Comparison of ENCODE assay signal across 14 mouse cellular contexts in the genomic region with DNA sequence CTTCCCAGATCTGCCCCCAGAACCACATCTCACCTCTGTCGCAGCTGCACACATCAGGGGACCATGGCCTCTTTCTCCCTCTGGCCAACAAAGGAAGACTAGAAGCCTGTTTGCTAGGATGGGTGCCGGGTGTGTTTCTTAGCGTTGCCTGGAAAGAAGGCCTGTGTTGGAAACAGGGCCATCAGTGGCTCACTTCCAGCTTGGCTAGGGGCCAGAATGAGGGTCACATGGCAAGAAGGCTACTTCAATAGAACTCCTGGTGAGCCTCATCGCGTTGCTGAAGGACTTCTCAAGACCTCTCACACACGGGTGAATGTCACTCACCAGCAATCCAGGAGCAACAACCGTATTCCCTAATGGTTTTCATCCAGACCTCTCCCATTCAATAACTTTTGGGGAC.
DNase-seq lines count a peak whose midpoint lies in the region; ATAC-seq and TF ChIP-seq lines count a peak whose summit lies in the region.
"Had no signal": no experiment of that assay in that cellular context is flagged by ENCODE, and none has a peak within 500 bp of the region (broad histone marks: within the 10 kb centered on the region; RNA-seq: fewer than 3 reads in every experiment).

No protein-coding gene starts in this region.

- no peak overlapping the region for H3K4me2 ChIP-seq in forebrain, postnatal 0 days (ENCODE audit: low read depth)
- no peak overlapping the region for H3K4me2 ChIP-seq in forebrain, embryonic 11.5 days (ENCODE audit: low read depth, low read length, severe bottlenecking)
- H3K4me2 ChIP-seq: neural tube, embryonic 15.5 days had no signal

- intact Hi-C loops in left cerebral cortex, postnatal 4 days (cut with DNase I), result no loop called here
- intact Hi-C loops in left cerebral cortex, adult 2 months (cut with DNase I), result no loop called here

- H3K4me3 ChIP-seq in forebrain, postnatal 0 days (ENCODE audit: low read depth, low read length), result no peak overlapping the region
- no peak overlapping the region for H3K4me3 ChIP-seq in forebrain, embryonic 11.5 days (ENCODE audit: low read depth, low read length)
- no peak overlapping the region for H3K4me3 ChIP-seq in left cerebral cortex, adult 2 months
- H3K4me3 ChIP-seq: neural tube, embryonic 15.5 days had no signal

- H3K9ac ChIP-seq in forebrain, postnatal 0 days, result no peak overlapping the region
- no peak overlapping the region for H3K9ac ChIP-seq in forebrain, embryonic 11.5 days (ENCODE audit: low read length)
- H3K9ac ChIP-seq: neural tube, embryonic 15.5 days had no signal

- no peaks in the 10 kb centered on the region for H3K36me3 ChIP-seq in forebrain, postnatal 0 days (ENCODE audit: insufficient read depth)
- no peaks in the 10 kb centered on the region for H3K36me3 ChIP-seq in forebrain, embryonic 11.5 days (ENCODE audit: control insufficient read depth, insufficient read depth, low read length)
- H3K36me3 ChIP-seq: neural tube, embryonic 15.5 days had no signal

- H3K27ac ChIP-seq in forebrain, postnatal 0 days (ENCODE audit: low read depth, low read length), result no peak overlapping the region
- H3K27ac ChIP-seq in forebrain, embryonic 11.5 days (ENCODE audit: low read depth, low read length), result no peak overlapping the region
- H3K27ac ChIP-seq in left cerebral cortex, adult 2 months, result no peak overlapping the region
- H3K27ac ChIP-seq: neural tube, embryonic 15.5 days had no signal

- no peaks in the 10 kb centered on the region for H3K9me3 ChIP-seq in forebrain, postnatal 0 days (ENCODE audit: low read length)
- no peaks in the 10 kb centered on the region for H3K9me3 ChIP-seq in forebrain, embryonic 11.5 days (ENCODE audit: control insufficient read depth, low read length)
- H3K9me3 ChIP-seq: neural tube, embryonic 15.5 days had no signal

- H3K4me1 ChIP-seq in forebrain, postnatal 0 days (ENCODE audit: insufficient read depth), result no peaks in the 10 kb centered on the region
- H3K4me1 ChIP-seq in forebrain, embryonic 11.5 days (replicated peaks; ENCODE audit: control insufficient read depth, insufficient read depth, low read length), result 0 out of 2 replicates have a peak, but pooled peaks cover 2% of the 10 kb centered on the region

- no peak for TF ChIP-seq CTCF in forebrain, postnatal 0 days (IDR thresholded peaks at IDR 0.05; ENCODE audit: low read depth)
- no peak for TF ChIP-seq CTCF in left cerebral cortex, adult 2 months (IDR thresholded peaks at IDR 0.05)

- WGBS in forebrain, postnatal 0 days, result 39% methylated on average over 7 of the region's 7 CpGs
- 74% methylated on average over 7 of the region's 7 CpGs for WGBS in forebrain, embryonic 11.5 days

- peak; percentile 47 for DNase-seq in forebrain, postnatal 0 days
- no peak for DNase-seq in forebrain, embryonic 11.5 days (ENCODE audit: low spot score)
- peak; percentile 81 for DNase-seq in left cerebral cortex, postnatal 4 days
- DNase-seq in left cerebral cortex, adult 2 months (ENCODE audit: extremely low spot score in 1 of 2, low spot score in 2 of 2), result no peak
- peak; percentile 53 for DNase-seq in right cerebral cortex, postnatal 4 days
- no peak for DNase-seq in right cerebral cortex, adult 2 months (ENCODE audit: low spot score in 2 of 2)
- DNase-seq in urinary bladder, postnatal 36 days (ENCODE audit: low spot score in 2 of 2), result no peak
- DNase-seq: adrenal gland, postnatal 36 days; gastrocnemius, postnatal 14 days; heart, postnatal 10 days; kidney, adult 2 months; lung, adult 2 months had no signal

- H3K27me3 ChIP-seq in forebrain, postnatal 0 days (ENCODE audit: insufficient read depth, low read length), result peaks cover 12% of the 10 kb centered on the region
- H3K27me3 ChIP-seq in forebrain, embryonic 11.5 days (ENCODE audit: control insufficient read depth, insufficient read depth, low read length), result peaks cover 3% of the 10 kb centered on the region; the same call in 1 of the 2 replicates

- ATAC-seq in forebrain, postnatal 0 days, result no peak
- ATAC-seq in forebrain, embryonic 11.5 days (replicated peaks; ENCODE audit: low FRiP score), result no peak
- ATAC-seq: CD4-positive, CD25-positive, alpha-beta regulatory T cell, adult 4 months had no signal

Comparison
In these comparisons a context has a peak if more than half of its experiments do, and no peak if none do; other contexts are left out.
1. DNase-seq: peak in forebrain, postnatal 0 days (single experiment), left cerebral cortex, postnatal 4 days (single experiment) and right cerebral cortex, postnatal 4 days (single experiment); none in forebrain, embryonic 11.5 days (single experiment), left cerebral cortex, adult 2 months (0 of 2), right cerebral cortex, adult 2 months (0 of 2) and urinary bladder, postnatal 36 days (0 of 2).